Mouse (Mus musculus): ENCODE measurements around the gene Rnf31. TPM values are rescaled to one million over a fixed set of nuclear protein-coding genes. Genes with fewer than 3 reads are reported as not detected.

Gene Rnf31
- 6.2 and 6.5 TPM in 2 replicates for polyA plus RNA-seq (2012; rRNA removed)
- polyA plus RNA-seq (2014; fragmentation: Nextera tagmentation; extraction: Ambion mirVana) = 6.6 and 7.6 TPM in 2 replicates

- H3K27me3 ChIP-seq (ENCODE audit: control insufficient read depth, insufficient read depth, low read length) = no peaks in the 10 kb centered on the region
- peak; percentile 0; the same call in 1 of the 2 replicates for TF ChIP-seq CTCF (IDR thresholded peaks at IDR 0.05; ENCODE audit: low read depth)
- no peak; the same call in 1 of the 2 replicates for TF ChIP-seq EP300 (IDR thresholded peaks at IDR 0.05; ENCODE audit: low read depth)
- H3K4me1 ChIP-seq (replicated peaks; ENCODE audit: control insufficient read depth in 2 of 2, insufficient read depth in 2 of 2, low read length in 1 of 2) = peaks cover 14 to 17% of the 10 kb centered on the region in 2 experiments
- H3K36me3 ChIP-seq (replicated peaks; ENCODE audit: control insufficient read depth, insufficient read depth, low read depth) = peaks cover 15% of the 10 kb centered on the region
- 0% methylated on average over 33 of the region's 33 CpGs for WGBS (ENCODE audit: insufficient replicate concordance)
- peak; percentile 87 for ATAC-seq (ENCODE audit: insufficient read depth)
- peak within 1 kb of the TSS; percentile 77 for H3K9ac ChIP-seq (replicated peaks)
- DNase-seq (ENCODE audit: low read depth in 3 of 3, low spot score in 3 of 3) = peak; percentile 94 to 95 (median 95)
- H3K4me2 ChIP-seq (ENCODE audit: low read depth) = peak within 1 kb of the TSS; percentile 75
- H3K4me3 ChIP-seq (ENCODE audit: insufficient read depth in 1 of 2, low read depth in 2 of 2, low read length in 2 of 2) = peak within 1 kb of the TSS; percentile 79 to 96
- H3K9me3 ChIP-seq (ENCODE audit: control insufficient read depth, low read length) = no peaks in the 10 kb centered on the region
- H3K27ac ChIP-seq = peak within 1 kb of the TSS; percentile 97
These were observed at the start of gene Rnf31 for GRCm38 (mm10) chr14:55591331-55591891. TSS of gene Rnf31 (plus strand) at chr14:55591708.

GRCm38 (mm10) chr14:55542268-55542667 is 49.2 kb upstream of the Rnf31 start:
- Histone ChIP-seq H3K27ac (no peak overlapping the region), H3K9ac (replicated peaks) (no peak overlapping the region)

GRCm38 (mm10) chr14:55544334-55544733 is 47.2 kb upstream of the Rnf31 start:
- no peak for ATAC-seq (ENCODE audit: insufficient read depth)
- no peak overlapping the region for H3K9ac ChIP-seq (replicated peaks)
- no peaks in the 10 kb centered on the region for H3K9me3 ChIP-seq (ENCODE audit: control insufficient read depth, low read length)
- 91% methylated on average over 9 of the region's 9 CpGs for WGBS (ENCODE audit: insufficient replicate concordance)
- H3K27me3 ChIP-seq (ENCODE audit: control insufficient read depth, insufficient read depth, low read length) = no peaks in the 10 kb centered on the region
- DNase-seq (ENCODE audit: low read depth in 3 of 3, low spot score in 3 of 3) = no peak
- H3K27ac ChIP-seq = no peak overlapping the region
- H3K4me2 ChIP-seq (ENCODE audit: low read depth) = no peak overlapping the region
- peaks cover 36% of the 10 kb centered on the region for H3K36me3 ChIP-seq (replicated peaks; ENCODE audit: control insufficient read depth, insufficient read depth, low read depth)
- peaks cover 13 to 21% of the 10 kb centered on the region in 2 experiments for H3K4me1 ChIP-seq (replicated peaks; ENCODE audit: control insufficient read depth in 2 of 2, insufficient read depth in 2 of 2, low read length in 1 of 2)
- no peak overlapping the region for H3K4me3 ChIP-seq (ENCODE audit: insufficient read depth in 1 of 2, low read depth in 2 of 2, low read length in 2 of 2)
- TF ChIP-seq EP300 (IDR thresholded peaks at IDR 0.05; ENCODE audit: low read depth) = no peak

More at GRCm38 (mm10) chr14:55542268-55542667, 49.2 kb upstream of the Rnf31 start:
- Histone ChIP-seq H3K4me3 (ENCODE audit: insufficient read depth in 1 of 2, low read depth in 2 of 2, low read length in 2 of 2) (0 out of 4 replicates have a peak overlapping the region, but pooled peaks of 1 of the 2 experiments have one; percentile 12), H3K27me3 (ENCODE audit: control insufficient read depth, insufficient read depth, low read length) (no peaks in the 10 kb centered on the region), H3K4me1 (replicated peaks; ENCODE audit: control insufficient read depth in 2 of 2, insufficient read depth in 2 of 2, low read length in 1 of 2) (peaks cover 16 to 26% of the 10 kb centered on the region in 2 experiments), H3K36me3 (replicated peaks; ENCODE audit: control insufficient read depth, insufficient read depth, low read depth) (peaks cover 16% of the 10 kb centered on the region), H3K4me2 (ENCODE audit: low read depth) (peak overlapping the region; percentile 73), H3K9me3 (ENCODE audit: control insufficient read depth, low read length) (no peaks in the 10 kb centered on the region)
- TF ChIP-seq CTCF (IDR thresholded peaks at IDR 0.05; ENCODE audit: low read depth) (peak; percentile 36; the same call in 1 of the 2 replicates), EP300 (IDR thresholded peaks at IDR 0.05; ENCODE audit: low read depth) (0 out of 2 replicates have a peak, but pooled peaks have one; percentile 28)
- DNase-seq (ENCODE audit: low read depth in 3 of 3, low spot score in 3 of 3) (no peak), ATAC-seq (ENCODE audit: insufficient read depth) (no peak)
- 71% methylated on average over 12 of the region's 12 CpGs for WGBS (ENCODE audit: insufficient replicate concordance)

- Histone ChIP-seq H3K4me2 (ENCODE audit: low read depth) (no peak overlapping the region), H3K4me3 (ENCODE audit: insufficient read depth in 1 of 2, low read depth in 2 of 2, low read length in 2 of 2) (no peak overlapping the region), H3K36me3 (replicated peaks; ENCODE audit: control insufficient read depth, insufficient read depth, low read depth) (peaks cover 28% of the 10 kb centered on the region), H3K27me3 (ENCODE audit: control insufficient read depth, insufficient read depth, low read length) (no peaks in the 10 kb centered on the region), H3K27ac (no peak overlapping the region), H3K4me1 (replicated peaks; ENCODE audit: control insufficient read depth in 2 of 2, insufficient read depth in 2 of 2, low read length in 1 of 2) (peaks cover 0 to 4% of the 10 kb centered on the region in 2 experiments; a peak in 3 of 4 replicates), H3K9me3 (ENCODE audit: control insufficient read depth, low read length) (no peaks in the 10 kb centered on the region), H3K9ac (replicated peaks) (no peak overlapping the region)
- TF ChIP-seq EP300 (IDR thresholded peaks at IDR 0.05; ENCODE audit: low read depth) (no peak), CTCF (IDR thresholded peaks at IDR 0.05; ENCODE audit: low read depth) (no peak)
- ATAC-seq (ENCODE audit: insufficient read depth) (no peak), DNase-seq (ENCODE audit: low read depth in 3 of 3, low spot score in 3 of 3) (no peak)
- 83% methylated on average over 6 of the region's 6 CpGs for WGBS (ENCODE audit: insufficient replicate concordance)
These were observed 41.3 kb upstream of the Rnf31 start for GRCm38 (mm10) chr14:55550191-55550590.

- no peaks in the 10 kb centered on the region for H3K27me3 ChIP-seq (ENCODE audit: control insufficient read depth, insufficient read depth, low read length)
- DNase-seq (ENCODE audit: low read depth in 3 of 3, low spot score in 3 of 3) (no peak), ATAC-seq (ENCODE audit: insufficient read depth) (no peak)
- peaks cover 25% of the 10 kb centered on the region for H3K36me3 ChIP-seq (replicated peaks; ENCODE audit: control insufficient read depth, insufficient read depth, low read depth)
- H3K4me3 ChIP-seq (ENCODE audit: insufficient read depth in 1 of 2, low read depth in 2 of 2, low read length in 2 of 2) = no peak overlapping the region
- H3K4me2 ChIP-seq (ENCODE audit: low read depth) = no peak overlapping the region
- no peak overlapping the region for H3K27ac ChIP-seq
- H3K4me1 ChIP-seq (replicated peaks; ENCODE audit: control insufficient read depth in 2 of 2, insufficient read depth in 2 of 2, low read length in 1 of 2) = peaks cover 3 to 9% of the 10 kb centered on the region in 2 experiments
- TF ChIP-seq CTCF (IDR thresholded peaks at IDR 0.05; ENCODE audit: low read depth) (no peak), EP300 (IDR thresholded peaks at IDR 0.05; ENCODE audit: low read depth) (no peak)
- 70% methylated on average over 5 of the region's 5 CpGs for WGBS (ENCODE audit: insufficient replicate concordance)
- no peak overlapping the region for H3K9ac ChIP-seq (replicated peaks)
- H3K9me3 ChIP-seq (ENCODE audit: control insufficient read depth, low read length) = no peaks in the 10 kb centered on the region
These were observed 40.2 kb upstream of the Rnf31 start for GRCm38 (mm10) chr14:55551347-55551746.

Data from liver, embryonic 14.5 days (tissue).